Mouse (Mus musculus) cerebellum, adult 2 months (tissue): ENCODE results near the gene Pdss2. TPM values are rescaled to one million over a fixed set of nuclear protein-coding genes. Genes with fewer than 3 reads are reported as not detected.

Experiments used
- DNase-seq, 2 experiments: peaks; one replicate each; pipeline ENCODE4 v3.0.0; 2021
- H3K27ac ChIP-seq: fragments of 200-500 bp; 2 replicates; pipeline ENCODE4 v1.5.1; 2012; ENCODE audit warnings: low read length, control low read depth, inconsistent platforms; ENCODE audit not compliant: insufficient read depth
- H3K27me3 ChIP-seq: fragments of 200-500 bp; 2 replicates; pipeline ENCODE4 v1.6.1; 2012; ENCODE audit warnings: inconsistent platforms, mild to moderate bottlenecking, low read length, moderate library complexity; ENCODE audit not compliant: control insufficient read depth, insufficient read depth
- H3K4me1 ChIP-seq: fragments of 200-500 bp; 2 replicates; pipeline ENCODE4 v1.6.1; 2011; ENCODE audit warnings: low read length; ENCODE audit not compliant: control insufficient read depth, insufficient read depth
- H3K4me3 ChIP-seq: fragments of 200-500 bp; replicated peaks from 2 replicates; pipeline ENCODE3; 2011; ENCODE audit warnings: mild to moderate bottlenecking, low read depth, low read length, control low read depth; ENCODE audit not compliant: insufficient read depth
- CTCF ChIP-seq: fragments of 200-500 bp; IDR thresholded peaks from 2 replicates; pipeline ENCODE4 v1.5.1; 2011; ENCODE audit warnings: low read depth, mild to moderate bottlenecking, control low read depth, low read length, moderate library complexity, borderline replicate concordance; ENCODE audit not compliant: insufficient read depth
- POLR2A ChIP-seq: fragments of 200-500 bp; IDR thresholded peaks from 2 replicates; pipeline ENCODE4 v1.6.1; 2011; ENCODE audit warnings: low read length, control low read depth, borderline replicate concordance; ENCODE audit not compliant: insufficient read depth
- WGBS: fragments of 180-500 bp; shearing (Covaris S2); methylation state at CpG from one replicate; pipeline ENCODE4 v1.1.7; 2018; 5-methylcytosine and 5-hydroxymethylcytosine counted together
- polyA plus RNA-seq: library from polyadenylated mRNA; depleted of rRNA; stranded (reverse); fragments of >200 nt; gene quantifications from 2 replicates; pipeline ENCODE4 v1.2.3, GENCODE M21; 2012

The Pdss2 gene
- polyA plus RNA-seq, 1 experiment = 13.7 TPM

GRCm38 (mm10) chr10:43180313-43180912 lies 40.9 kb upstream of the Pdss2 start:
- peak in 1 of 2 experiments; percentile 62 for DNase-seq
- WGBS = 26% methylated on average over 5 of the region's 5 CpGs
- Histone ChIP-seq H3K27me3 (no peaks in the 10 kb centered on the region), H3K4me3 (no peak overlapping the region), H3K4me1 (no peaks in the 10 kb centered on the region; the same call in 1 of the 2 replicates), H3K27ac (no peak overlapping the region)
- no peak for TF ChIP-seq POLR2A
- TF ChIP-seq CTCF = no peak

GRCm38 (mm10) chr10:43200206-43200605 lies 21.1 kb upstream of the Pdss2 start:
- WGBS = 90% methylated on average over 2 of the region's 2 CpGs
- no peaks in the 10 kb centered on the region for H3K4me1 ChIP-seq
- DNase-seq = no peak
- H3K27ac ChIP-seq = no peak overlapping the region
- H3K27me3 ChIP-seq = no peaks in the 10 kb centered on the region
- no peak overlapping the region for H3K4me3 ChIP-seq
- TF ChIP-seq CTCF (no peak), POLR2A (no peak)

GRCm38 (mm10) chr10:43203865-43204264 lies 17.4 kb upstream of the Pdss2 start:
- Histone ChIP-seq H3K4me3 (no peak overlapping the region), H3K27me3 (no peaks in the 10 kb centered on the region), H3K27ac (no peak overlapping the region), H3K4me1 (no peaks in the 10 kb centered on the region)
- DNase-seq = no peak
- TF ChIP-seq CTCF = no peak
- TF ChIP-seq POLR2A = no peak
- WGBS = 83% methylated on average over 3 of the region's 3 CpGs

- DNase-seq = peak in 1 of 2 experiments; percentile 22
- WGBS = 39% methylated on average over 6 of the region's 6 CpGs
- Histone ChIP-seq H3K27me3 (no peaks in the 10 kb centered on the region), H3K27ac (no peak overlapping the region), H3K4me1 (no peaks in the 10 kb centered on the region), H3K4me3 (no peak overlapping the region)
- TF ChIP-seq POLR2A = no peak
- 0 out of 2 replicates have a peak, but pooled peaks have one; percentile 5 for TF ChIP-seq CTCF
These were observed 9.4 kb upstream of the Pdss2 start for GRCm38 (mm10) chr10:43211866-43212265.

GRCm38 (mm10) chr10:43217361-43217900 lies 3.9 kb upstream of the Pdss2 start:
- TF ChIP-seq POLR2A (no peak), CTCF (no peak)
- Histone ChIP-seq H3K27ac (no peak overlapping the region), H3K4me3 (no peak overlapping the region), H3K27me3 (no peaks in the 10 kb centered on the region), H3K4me1 (no peaks in the 10 kb centered on the region)
- DNase-seq = no peak
- WGBS = 87% methylated on average over 13 of the region's 13 CpGs

GRCm38 (mm10) chr10:43220479-43220878 lies 807 bp upstream of the Pdss2 start:
- peak in 1 of 2 experiments; percentile 30 for DNase-seq
- no peak for TF ChIP-seq CTCF
- no peak for TF ChIP-seq POLR2A
- Histone ChIP-seq H3K27ac (peak overlapping the region; percentile 95; the same call in 1 of the 2 replicates), H3K27me3 (no peaks in the 10 kb centered on the region), H3K4me3 (peak overlapping the region; percentile 96), H3K4me1 (no peaks in the 10 kb centered on the region)
- 12% methylated on average over 7 of the region's 7 CpGs for WGBS

- no peaks in the 10 kb centered on the region for H3K4me1 ChIP-seq
- no peaks in the 10 kb centered on the region for H3K27me3 ChIP-seq
- 0 out of 2 replicates have a peak overlapping the region, but pooled peaks have one; percentile 6 for H3K27ac ChIP-seq
- DNase-seq = no peak
- TF ChIP-seq POLR2A (no peak), CTCF (no peak)
- WGBS = under 1% methylated on average over 25 of the region's 25 CpGs
- H3K4me3 ChIP-seq = peak overlapping the region; percentile 96
These were observed 373 bp downstream of the Pdss2 start for GRCm38 (mm10) chr10:43221659-43222058.

- DNase-seq = no peak
- Histone ChIP-seq H3K27me3 (no peaks in the 10 kb centered on the region), H3K27ac (no peak overlapping the region), H3K4me1 (no peaks in the 10 kb centered on the region), H3K4me3 (no peak overlapping the region)
- no peak for TF ChIP-seq CTCF
- TF ChIP-seq POLR2A = no peak
- WGBS = 88% methylated on average over 2 of the region's 2 CpGs
These were observed 2.1 kb downstream of the Pdss2 start for GRCm38 (mm10) chr10:43223391-43223790.
